Mouse (Mus musculus): ENCODE measurements around the gene Cnnm2.

The Cnnm2 gene

GRCm38 (mm10) chr19:46890657-46891056 lies 129.3 kb downstream of the Cnnm2 start:
- no peak for DNase-seq

DNA sequence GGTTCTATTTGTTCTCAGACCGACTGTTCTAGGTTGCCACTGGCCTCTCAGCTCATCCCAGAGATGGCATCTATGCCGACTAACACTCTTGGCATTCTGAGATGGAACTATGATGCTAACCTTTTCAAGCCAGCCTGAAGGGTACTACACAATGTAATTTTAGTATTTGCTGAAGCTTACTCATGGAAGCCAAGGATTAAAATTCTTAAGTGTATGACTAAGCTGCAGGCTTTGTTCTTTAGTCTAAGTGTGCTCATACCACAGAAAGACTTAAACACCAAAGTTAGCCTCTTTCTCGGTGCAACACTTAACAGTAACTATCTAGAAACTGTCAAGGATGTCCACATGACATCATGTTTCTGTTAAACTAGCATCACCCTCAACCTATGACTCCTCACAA lies 131.5 kb downstream of the Cnnm2 start:
- DNase-seq = no peak

GRCm38 (mm10) chr19:46893484-46893883 lies 132.1 kb downstream of the Cnnm2 start:
- no peak for DNase-seq

DNA sequence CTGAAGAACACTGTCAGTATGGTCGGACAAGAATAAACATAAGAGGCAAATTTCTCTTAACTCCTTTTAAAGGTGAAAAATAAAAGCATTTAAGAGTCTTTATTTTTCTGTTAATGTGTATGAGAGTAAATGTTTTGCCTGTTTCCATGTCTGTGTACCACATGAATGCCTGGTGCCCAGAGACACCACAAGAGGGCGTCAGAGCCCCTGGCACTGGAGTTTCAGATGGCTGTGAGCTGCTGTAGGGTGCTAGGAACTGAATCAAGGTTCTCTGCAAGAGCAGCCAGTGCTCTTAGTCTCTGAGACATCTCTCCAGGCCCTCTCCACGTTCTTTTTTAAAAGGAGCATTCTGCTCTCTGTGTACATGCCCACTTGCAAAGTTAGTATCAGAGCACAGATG lies 135.7 kb downstream of the Cnnm2 start:
- no peak for DNase-seq

GRCm38 (mm10) chr19:46898222-46898621 lies 136.8 kb downstream of the Cnnm2 start:
- no peak for DNase-seq

GRCm38 (mm10) chr19:46899306-46899705 lies 137.9 kb downstream of the Cnnm2 start:
- peak; percentile 59 for DNase-seq

DNA sequence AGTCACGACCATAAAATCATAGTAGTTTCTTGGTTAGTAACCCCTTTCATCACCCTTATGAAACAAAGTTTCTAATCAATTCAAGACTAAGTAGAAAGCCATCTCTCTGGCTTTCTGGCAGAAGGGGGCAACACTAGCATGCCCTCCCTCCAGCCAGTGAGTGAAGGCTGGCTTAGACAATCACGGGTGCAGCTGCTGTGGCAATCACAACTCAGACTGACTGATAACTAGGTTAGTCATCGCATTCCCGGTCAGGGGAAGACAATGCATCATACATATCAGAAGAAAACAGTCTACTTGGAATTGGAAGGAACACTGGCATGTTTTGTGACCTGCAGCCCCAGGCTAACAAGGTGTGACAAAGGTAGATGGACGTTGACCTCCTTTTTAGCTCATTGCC lies 138.5 kb downstream of the Cnnm2 start:
- no peak for DNase-seq

DNA sequence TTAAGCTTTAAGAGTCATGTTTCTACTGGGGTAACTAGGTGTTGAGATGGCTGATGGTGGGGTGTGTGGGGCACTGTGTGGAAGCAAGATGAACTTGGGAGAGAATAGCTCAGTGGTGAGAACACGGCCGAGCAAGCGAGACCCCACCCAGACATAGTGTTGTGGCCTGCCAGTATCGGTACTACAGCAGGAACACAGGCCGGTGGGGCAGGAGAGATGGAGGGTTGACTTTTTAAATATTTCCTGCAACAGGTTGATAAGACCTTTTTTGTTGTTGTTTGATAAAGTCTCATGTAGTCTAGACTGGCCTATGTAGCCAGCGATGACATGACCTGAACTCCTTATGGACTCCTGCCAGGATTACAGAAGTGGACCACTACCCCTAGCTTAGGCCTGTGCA lies 139.4 kb downstream of the Cnnm2 start:
- no peak for DNase-seq

- no peak for DNase-seq
Measured at GRCm38 (mm10) chr19:46901323-46901722, 139.9 kb downstream of the Cnnm2 start.

DNA sequence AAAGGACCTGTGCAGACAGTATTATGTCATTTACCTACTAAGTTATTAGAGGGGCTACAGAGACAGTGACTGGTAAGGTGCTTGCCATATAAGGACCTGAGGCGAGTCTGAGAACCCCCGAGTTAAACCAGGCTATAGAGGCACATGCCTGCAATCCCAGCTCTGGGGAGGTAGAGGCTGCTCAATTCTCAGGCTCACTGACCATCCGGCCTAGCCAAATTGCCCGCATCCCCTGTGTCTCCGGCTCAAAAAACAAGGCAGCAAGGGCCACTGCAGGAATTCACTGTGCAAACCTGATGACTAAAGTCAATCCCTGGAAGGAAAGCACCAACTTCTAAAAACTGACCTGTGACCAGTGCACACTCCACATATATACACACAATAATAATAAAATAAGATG lies 142.0 kb downstream of the Cnnm2 start:
- no peak for DNase-seq

- DNase-seq = no peak
Measured at GRCm38 (mm10) chr19:46904907-46905306, 143.5 kb downstream of the Cnnm2 start.

DNA sequence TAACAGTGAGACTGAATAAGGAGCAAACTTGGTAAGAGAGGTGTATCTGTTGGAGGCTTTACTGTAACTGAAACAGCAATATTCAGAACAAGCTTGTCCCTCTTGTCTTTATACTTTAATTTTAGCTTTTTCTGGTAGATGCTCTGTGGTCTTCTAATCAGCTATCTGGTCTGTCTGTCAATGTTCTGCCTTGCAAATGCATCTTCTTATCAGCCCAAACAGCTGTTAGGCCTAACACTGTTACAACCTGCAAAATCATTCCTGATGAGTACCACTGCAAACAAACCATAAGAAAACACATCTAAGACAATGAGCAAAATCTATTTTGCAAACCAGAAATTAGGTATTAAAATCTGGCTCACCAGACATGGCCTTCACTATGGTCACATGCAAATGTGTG lies 144.0 kb downstream of the Cnnm2 start:
- DNase-seq = no peak

GRCm38 (mm10) chr19:46905971-46906370 lies 144.6 kb downstream of the Cnnm2 start:
- DNase-seq = peak; percentile 55

- no peak for DNase-seq
Measured at GRCm38 (mm10) chr19:46908207-46908606, 146.8 kb downstream of the Cnnm2 start.

- DNase-seq = peak; percentile 74
Measured at GRCm38 (mm10) chr19:46908977-46909376, 147.6 kb downstream of the Cnnm2 start.

GRCm38 (mm10) chr19:46911492-46911891 lies 150.1 kb downstream of the Cnnm2 start:
- no peak for DNase-seq

DNA sequence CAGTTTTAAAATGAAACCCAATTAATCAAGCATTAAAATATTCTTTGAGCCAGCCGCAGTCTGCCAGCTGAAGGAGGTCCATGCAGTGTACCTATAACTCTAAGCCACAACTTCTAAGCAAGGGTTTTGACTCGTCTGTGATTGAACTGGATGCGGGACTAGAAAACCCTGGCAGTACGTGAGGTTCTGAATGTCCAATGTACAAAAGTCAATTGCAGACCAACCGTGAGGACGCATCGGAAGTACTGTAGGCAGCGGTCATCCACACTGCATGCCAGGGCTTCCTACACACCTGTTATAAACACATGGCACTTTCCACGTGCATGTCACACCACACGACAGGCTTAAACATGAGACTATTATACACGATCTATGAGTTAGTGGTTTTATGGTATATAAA lies 152.2 kb downstream of the Cnnm2 start:
- DNase-seq = peak; percentile 56

- DNase-seq = no peak
Measured at GRCm38 (mm10) chr19:46915406-46916080, 154.1 kb downstream of the Cnnm2 start.

DNA sequence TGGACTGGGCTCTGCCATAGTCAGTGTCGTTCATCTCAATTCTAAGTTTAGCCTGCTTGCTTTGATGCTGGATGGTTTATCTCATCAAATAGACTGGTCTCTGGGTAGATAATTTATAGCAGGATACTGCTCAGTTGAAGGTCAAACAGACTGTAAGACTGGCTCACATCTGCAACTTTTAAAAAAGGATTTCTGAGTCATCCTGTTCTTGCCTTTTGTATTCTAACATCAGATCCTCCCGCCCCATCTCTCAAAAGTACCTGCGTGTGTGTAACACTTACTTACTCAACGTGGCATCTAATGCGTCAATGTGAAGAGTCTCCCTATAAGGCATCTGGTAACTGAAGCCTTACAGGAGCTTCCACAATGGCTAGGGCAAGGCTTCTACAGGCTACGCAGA lies 159.2 kb downstream of the Cnnm2 start:
- DNase-seq = no peak

DNA sequence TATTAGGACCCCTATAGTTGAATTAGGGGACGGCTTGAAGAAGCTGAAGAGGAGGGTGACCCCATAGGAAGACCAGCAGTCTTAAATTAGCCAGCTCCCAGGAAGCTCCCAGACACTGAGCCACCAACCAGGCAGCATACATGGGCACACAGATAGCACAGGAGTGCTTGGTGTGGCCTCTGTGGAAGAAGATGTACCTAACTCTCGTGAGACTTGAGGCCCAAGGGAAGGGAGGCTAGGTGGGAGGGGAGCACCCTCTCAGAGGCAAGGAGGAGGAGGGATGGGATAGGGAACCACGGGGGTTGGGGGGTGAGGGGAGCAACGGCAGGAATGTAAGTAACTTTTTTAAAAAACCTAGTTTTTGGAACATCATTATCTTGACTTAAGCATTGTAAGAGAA lies 165.0 kb downstream of the Cnnm2 start:
- no peak for DNase-seq

- DNase-seq = no peak
Measured at GRCm38 (mm10) chr19:46926951-46927350, 165.6 kb downstream of the Cnnm2 start.

DNA sequence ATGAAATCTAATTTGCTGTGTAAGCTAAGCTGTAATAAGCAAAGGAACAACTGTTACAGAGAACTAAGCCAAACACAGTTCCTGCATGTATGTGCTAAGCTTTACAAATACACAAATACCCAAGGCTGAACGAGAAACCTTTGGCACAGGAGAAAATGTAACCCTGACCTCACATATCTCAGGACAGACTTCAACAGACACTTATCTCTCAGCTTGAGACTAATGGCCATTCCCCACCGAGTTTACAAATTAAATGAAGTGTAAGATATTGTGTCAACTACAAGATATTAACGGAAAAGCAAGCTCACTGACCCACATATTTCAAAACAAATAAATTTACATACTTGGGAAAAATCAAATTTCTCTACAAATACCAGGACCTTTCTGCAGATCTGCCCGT lies 166.7 kb downstream of the Cnnm2 start:
- DNase-seq = no peak

DNA sequence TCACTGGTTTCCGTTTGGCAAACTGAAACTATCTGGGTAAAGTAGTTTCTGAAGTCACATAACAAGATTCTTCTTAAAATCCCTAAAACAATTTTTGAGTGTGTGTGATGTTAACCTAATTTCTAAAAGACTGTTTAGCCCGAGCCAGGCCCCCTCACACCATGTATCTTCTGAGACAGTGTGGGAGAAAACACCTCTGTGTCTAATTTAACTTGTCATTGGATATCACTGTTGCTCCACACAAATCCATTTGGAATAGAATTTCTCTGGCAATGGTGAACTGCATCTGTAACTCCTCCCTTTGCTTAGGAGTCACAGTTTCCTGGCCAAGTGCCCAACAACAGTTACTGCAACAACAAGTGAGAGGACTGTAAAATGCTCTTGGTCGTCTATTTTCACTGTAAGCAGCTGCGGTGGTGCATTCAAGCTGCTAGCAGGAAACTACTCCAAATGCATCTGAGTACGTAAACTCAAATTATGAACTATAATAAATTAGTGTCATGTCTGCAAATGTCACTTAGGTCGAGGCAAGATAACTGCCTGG lies 167.7 kb downstream of the Cnnm2 start:
- peak; percentile 81 for DNase-seq

Measured in kidney, adult 9 months (tissue).